Mouse (Mus musculus) neural tube, embryonic 11.5 days (tissue): ENCODE measurements around the gene Pnrc1. TPM values are rescaled to one million over a fixed set of nuclear protein-coding genes. Genes with fewer than 3 reads are reported as not detected.
A peak's percentile ranks its signal among the peaks of the same experiment; 100 is the strongest.
"Not testable (repeated sequence)": the region's sequence is repeated elsewhere in the genome, so short reads cannot be mapped to it uniquely, and the experiment has no call there.

ENCODE experiments used
- ATAC-seq: fragments of 200-750 bp; cut with Nextera tagmentation; 2 replicates; pipeline ENCODE4 v1.8.0; 2017; ENCODE audit warnings: moderate number of reproducible peaks, mild to moderate bottlenecking, moderate TSS enrichment, moderate library complexity; ENCODE audit not compliant: insufficient read depth, low FRiP score, low TSS enrichment
- DNase-seq: peaks from one replicate; pipeline ENCODE4 v3.0.0-alpha.2; 2015; ENCODE audit warnings: low spot score
- H3K27ac ChIP-seq: fragments of 300-500 bp; sonication (generic); 2 replicates; pipeline ENCODE4 v1.5.1; 2014; ENCODE audit warnings: low read depth, mild to moderate bottlenecking, low read length
- H3K27me3 ChIP-seq: fragments of 300-500 bp; sonication (generic); 2 replicates; pipeline ENCODE4 v1.6.1; 2014; ENCODE audit warnings: mild to moderate bottlenecking, low read length, mixed read lengths; ENCODE audit not compliant: control insufficient read depth, insufficient read depth
- H3K36me3 ChIP-seq: fragments of 300-500 bp; sonication (generic); 2 replicates; pipeline ENCODE4 v1.6.1; 2014; ENCODE audit warnings: mild to moderate bottlenecking, low read length, moderate library complexity, mixed read lengths; ENCODE audit not compliant: control insufficient read depth, insufficient read depth
- H3K4me1 ChIP-seq: fragments of 300-500 bp; sonication (generic); 2 replicates; pipeline ENCODE4 v1.6.1; 2014; ENCODE audit warnings: low read length, mixed read lengths; ENCODE audit not compliant: control insufficient read depth, insufficient read depth
- H3K4me2 ChIP-seq: fragments of 300-500 bp; sonication (generic); 2 replicates; pipeline ENCODE4 v1.6.1; 2014; ENCODE audit warnings: low read depth, mild to moderate bottlenecking, moderate library complexity
- H3K4me3 ChIP-seq: fragments of 300-500 bp; sonication (generic); 2 replicates; pipeline ENCODE4 v1.5.1; 2014; ENCODE audit warnings: low read depth, low read length
- H3K9ac ChIP-seq: fragments of 300-500 bp; sonication (generic); 2 replicates; pipeline ENCODE4 v1.6.1; 2014; ENCODE audit warnings: mild to moderate bottlenecking, low read length
- H3K9me3 ChIP-seq: fragments of 300-500 bp; sonication (generic); 2 replicates; pipeline ENCODE4 v1.6.1; 2016; ENCODE audit warnings: low read length; ENCODE audit not compliant: control insufficient read depth
- WGBS: fragments of 180-500 bp; shearing (Covaris S2); extraction: QIAGEN DNeasy Blood & Tissue Kit; methylation state at CpG from one replicate; pipeline ENCODE4 v1.1.7; 2014; 5-methylcytosine and 5-hydroxymethylcytosine counted together
- polyA plus RNA-seq: library from polyadenylated mRNA; unstranded; fragments of >200 nt; fragmentation: Nextera tagmentation; extraction: Ambion mirVana; gene quantifications from 2 replicates; pipeline ENCODE4 v1.2.1, GENCODE M21; 2014

Pnrc1 gene
- polyA plus RNA-seq, result 88.8 and 89.0 TPM in 2 replicates

DNA sequence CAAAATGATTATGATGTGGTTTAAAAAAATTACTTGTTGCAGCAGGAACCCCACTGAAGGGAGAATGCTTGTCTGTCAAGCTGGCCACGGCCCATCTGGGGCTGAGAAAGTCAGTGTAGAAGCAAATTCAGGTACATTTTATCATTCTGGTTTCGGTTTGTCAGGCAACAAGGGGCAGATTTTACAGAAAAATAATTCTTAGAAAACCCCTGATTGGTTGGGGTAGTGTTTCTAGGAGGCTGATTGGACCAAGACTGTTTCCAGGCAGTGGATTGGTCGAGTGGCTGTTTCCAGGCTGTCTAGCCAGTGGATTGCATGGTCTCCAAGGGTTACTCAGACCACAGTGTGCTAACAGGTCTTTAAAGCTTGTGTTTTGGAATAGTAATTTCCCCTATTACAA, at the start of gene Pnrc1:
TSS of gene Pnrc1 (minus strand) at position 162 of the 400 bp plus-strand sequence.
- DNase-seq, result no peak
- 83% methylated on average over 3 of the region's 3 CpGs for WGBS
- no peak within 1 kb of the TSS for H3K27ac ChIP-seq
- H3K9me3 ChIP-seq, result no peaks in the 10 kb centered on the region
- H3K9ac ChIP-seq, result no peak within 1 kb of the TSS
- no peaks in the 10 kb centered on the region for H3K27me3 ChIP-seq
- no peaks in the 10 kb centered on the region for H3K36me3 ChIP-seq
- no peak within 1 kb of the TSS for H3K4me3 ChIP-seq
- no peak for ATAC-seq
- H3K4me1 ChIP-seq, result no peaks in the 10 kb centered on the region
- no peak within 1 kb of the TSS for H3K4me2 ChIP-seq

DNA sequence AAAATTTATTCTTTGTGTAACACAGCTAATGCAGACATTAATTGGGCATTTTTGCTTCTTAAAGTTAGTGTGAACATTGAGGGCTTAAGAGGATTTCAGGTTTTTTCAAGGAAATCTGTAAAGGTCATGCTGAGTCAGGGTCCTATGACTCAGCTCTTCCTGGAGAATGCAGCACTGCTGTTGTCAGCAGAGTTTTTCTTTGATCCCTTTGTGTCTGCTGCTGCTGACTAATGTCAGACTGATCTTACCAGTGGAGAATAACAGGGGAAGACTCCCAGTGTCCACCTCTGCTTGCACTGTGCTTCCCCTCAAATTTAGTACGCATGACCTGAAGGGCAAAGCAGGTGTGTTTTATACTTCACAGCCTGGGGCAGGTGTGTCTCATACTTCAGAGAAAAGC, 48.0 kb upstream of the Pnrc1 start:
- Histone ChIP-seq H3K4me2 (no peak overlapping the region), H3K27ac (no peak overlapping the region), H3K36me3 (no peaks in the 10 kb centered on the region; the same call in 1 of the 2 replicates), H3K4me3 (no peak overlapping the region), H3K27me3 (no peaks in the 10 kb centered on the region), H3K9ac (no peak overlapping the region), H3K4me1 (no peaks in the 10 kb centered on the region), H3K9me3 (no peaks in the 10 kb centered on the region)
- WGBS, result 90% methylated on average over 1 of the region's 1 CpGs
- ATAC-seq, result no peak
- DNase-seq, result no peak

DNA sequence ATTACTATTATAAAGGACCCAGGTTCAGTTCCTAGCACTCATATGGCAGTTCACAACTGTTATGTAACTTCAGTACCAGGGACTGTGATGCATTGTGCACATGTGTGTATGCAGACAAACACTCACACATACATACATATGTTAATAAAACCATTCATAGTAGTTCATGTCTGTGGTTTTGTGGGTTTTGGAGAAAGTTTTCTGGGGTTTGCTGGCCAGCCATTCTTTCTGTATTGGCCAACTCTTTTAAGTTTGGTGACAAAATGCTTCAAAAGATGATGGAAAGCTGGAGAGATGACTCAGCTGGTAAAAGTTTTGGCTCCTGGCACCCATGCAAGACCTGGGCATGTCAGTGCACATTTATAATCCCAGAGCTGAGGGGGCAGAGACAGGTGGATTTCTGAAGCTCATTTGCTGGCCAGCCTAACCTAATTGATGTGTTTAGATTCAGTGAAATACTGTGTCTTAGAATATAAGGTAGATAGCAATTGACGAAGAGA, 43.0 kb upstream of the Pnrc1 start:
- H3K27ac ChIP-seq, result no peak overlapping the region
- H3K36me3 ChIP-seq, result no peaks in the 10 kb centered on the region; the same call in 1 of the 2 replicates
- DNase-seq, result no peak

DNA sequence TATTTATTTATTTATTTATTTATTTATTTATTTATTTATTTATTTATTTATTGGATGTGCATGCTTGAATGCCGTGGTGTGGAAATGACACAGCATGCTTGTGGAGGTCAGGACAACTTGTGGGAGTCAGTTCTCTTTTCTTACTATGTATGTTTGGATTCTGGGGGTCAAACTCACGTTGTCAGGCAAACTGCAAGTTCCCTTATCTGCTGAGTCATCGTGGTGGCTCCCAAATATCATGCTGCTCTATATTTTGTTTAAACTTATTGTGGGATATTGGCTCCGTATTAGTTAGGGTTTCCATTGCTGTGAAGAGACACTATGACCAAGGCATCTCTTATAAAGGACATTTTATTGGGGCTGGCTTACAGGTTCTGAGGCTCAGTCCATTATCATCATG, 41.2 kb upstream of the Pnrc1 start:
- Histone ChIP-seq H3K27me3 (no peaks in the 10 kb centered on the region), H3K4me3 (no peak overlapping the region), H3K27ac (no peak overlapping the region), H3K36me3 (no peaks in the 10 kb centered on the region; the same call in 1 of the 2 replicates), H3K9ac (no peak overlapping the region), H3K9me3 (no peaks in the 10 kb centered on the region), H3K4me1 (no peaks in the 10 kb centered on the region), H3K4me2 (no peak overlapping the region)
- DNase-seq (no peak), ATAC-seq (no peak)
- WGBS, result 92% methylated on average over 4 of the region's 4 CpGs

More for the DNA sequence above, 43.0 kb upstream of the Pnrc1 start:
- Histone ChIP-seq H3K9ac (no peak overlapping the region), H3K4me1 (no peaks in the 10 kb centered on the region), H3K4me2 (no peak overlapping the region), H3K27me3 (no peaks in the 10 kb centered on the region), H3K4me3 (no peak overlapping the region), H3K9me3 (no peaks in the 10 kb centered on the region)
- no peak for ATAC-seq
- WGBS, result 97% methylated on average over 1 of the region's 1 CpGs

DNA sequence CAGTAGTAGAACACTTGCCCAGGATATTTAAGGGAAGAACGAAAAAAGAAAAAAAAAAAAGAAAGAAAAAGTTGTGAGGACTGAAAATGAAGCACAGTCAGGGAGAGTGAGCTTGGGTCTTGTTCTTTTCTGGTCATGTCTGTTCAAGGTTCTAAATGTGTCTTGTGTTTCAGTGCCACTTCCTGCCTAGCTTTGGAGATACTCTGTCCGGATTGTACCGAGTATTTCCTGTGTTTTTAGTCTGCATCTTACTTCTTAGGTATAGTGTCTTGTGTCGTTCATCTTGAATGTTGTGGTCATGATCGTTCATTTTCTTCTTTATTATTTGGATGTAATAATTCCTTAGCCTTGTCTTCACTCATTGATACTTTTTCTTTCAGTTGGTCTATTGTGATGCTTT, 25.9 kb upstream of the Pnrc1 start:
- Histone ChIP-seq H3K9ac (no peak overlapping the region), H3K27me3 (no peaks in the 10 kb centered on the region), H3K9me3 (no peaks in the 10 kb centered on the region), H3K4me2 (no peak overlapping the region), H3K4me3 (no peak overlapping the region), H3K27ac (no peak overlapping the region), H3K4me1 (peaks cover 4% of the 10 kb centered on the region; the same call in 1 of the 2 replicates), H3K36me3 (no peaks in the 10 kb centered on the region)
- DNase-seq (no peak), ATAC-seq (no peak)
- 93% methylated on average over 5 of the region's 5 CpGs for WGBS

DNA sequence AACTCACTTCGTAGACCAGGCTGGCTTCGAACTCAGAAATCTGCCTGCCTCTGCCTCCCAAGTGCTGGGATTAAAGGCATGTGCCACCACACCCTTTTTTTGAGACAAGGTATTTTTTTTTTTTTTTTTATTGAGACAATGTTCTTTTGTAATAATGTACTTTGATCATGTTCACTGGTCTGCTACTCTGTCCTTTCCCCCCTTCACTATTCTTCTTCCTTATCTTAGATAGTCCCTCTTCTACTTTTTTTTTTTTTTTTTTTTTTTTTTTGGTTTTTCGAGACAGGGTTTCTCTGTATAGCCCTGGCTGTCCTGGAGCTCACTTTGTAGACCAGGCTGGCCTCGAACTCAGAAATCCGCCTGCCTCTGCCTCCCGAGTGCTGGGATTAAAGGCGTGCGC, 24.2 kb upstream of the Pnrc1 start:
- H3K36me3 ChIP-seq, H3K9me3 ChIP-seq, H3K4me3 ChIP-seq, H3K9ac ChIP-seq, H3K4me2 ChIP-seq, H3K4me1 ChIP-seq, ATAC-seq, H3K27me3 ChIP-seq, DNase-seq, H3K27ac ChIP-seq: not testable (repeated sequence)
- 96% methylated on average over 6 of the region's 8 CpGs for WGBS

DNA sequence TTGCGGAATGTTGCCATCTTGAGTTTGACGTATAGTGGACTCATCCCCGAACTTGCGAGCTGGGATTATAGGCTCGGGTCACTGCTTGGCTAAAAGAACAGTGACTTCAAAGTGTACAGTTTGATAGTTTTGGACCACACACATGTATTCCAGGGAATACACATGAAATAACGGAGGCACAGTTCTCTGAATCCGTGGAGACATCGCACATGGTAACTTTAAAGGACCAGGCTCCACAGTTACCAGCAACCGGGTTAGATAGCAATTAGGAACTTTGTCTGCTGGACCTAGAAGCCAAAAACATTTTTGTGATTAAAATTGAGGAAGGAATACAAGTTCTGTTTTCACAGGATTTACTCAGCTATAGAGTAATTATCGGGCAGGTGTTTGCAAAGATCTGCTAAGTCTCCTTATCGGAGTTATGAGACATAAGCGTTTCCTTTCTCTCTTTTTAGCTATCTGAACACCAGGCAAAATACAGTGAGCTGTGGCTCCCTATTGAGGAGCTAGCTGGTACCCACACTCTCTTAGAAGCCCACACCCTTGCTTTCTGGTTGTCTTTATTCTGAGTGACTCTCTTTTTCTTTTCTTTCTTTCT, 21.0 kb upstream of the Pnrc1 start:
- Histone ChIP-seq H3K9ac (peak overlapping the region; percentile 73), H3K27ac (no peak overlapping the region), H3K4me1 (peaks cover 6% of the 10 kb centered on the region; the same call in 1 of the 2 replicates), H3K36me3 (no peaks in the 10 kb centered on the region), H3K4me3 (peak overlapping the region; percentile 88), H3K9me3 (no peaks in the 10 kb centered on the region), H3K4me2 (peak overlapping the region; percentile 60), H3K27me3 (no peaks in the 10 kb centered on the region)
- no peak for ATAC-seq
- WGBS, result 20% methylated on average over 12 of the region's 12 CpGs
- no peak for DNase-seq

DNA sequence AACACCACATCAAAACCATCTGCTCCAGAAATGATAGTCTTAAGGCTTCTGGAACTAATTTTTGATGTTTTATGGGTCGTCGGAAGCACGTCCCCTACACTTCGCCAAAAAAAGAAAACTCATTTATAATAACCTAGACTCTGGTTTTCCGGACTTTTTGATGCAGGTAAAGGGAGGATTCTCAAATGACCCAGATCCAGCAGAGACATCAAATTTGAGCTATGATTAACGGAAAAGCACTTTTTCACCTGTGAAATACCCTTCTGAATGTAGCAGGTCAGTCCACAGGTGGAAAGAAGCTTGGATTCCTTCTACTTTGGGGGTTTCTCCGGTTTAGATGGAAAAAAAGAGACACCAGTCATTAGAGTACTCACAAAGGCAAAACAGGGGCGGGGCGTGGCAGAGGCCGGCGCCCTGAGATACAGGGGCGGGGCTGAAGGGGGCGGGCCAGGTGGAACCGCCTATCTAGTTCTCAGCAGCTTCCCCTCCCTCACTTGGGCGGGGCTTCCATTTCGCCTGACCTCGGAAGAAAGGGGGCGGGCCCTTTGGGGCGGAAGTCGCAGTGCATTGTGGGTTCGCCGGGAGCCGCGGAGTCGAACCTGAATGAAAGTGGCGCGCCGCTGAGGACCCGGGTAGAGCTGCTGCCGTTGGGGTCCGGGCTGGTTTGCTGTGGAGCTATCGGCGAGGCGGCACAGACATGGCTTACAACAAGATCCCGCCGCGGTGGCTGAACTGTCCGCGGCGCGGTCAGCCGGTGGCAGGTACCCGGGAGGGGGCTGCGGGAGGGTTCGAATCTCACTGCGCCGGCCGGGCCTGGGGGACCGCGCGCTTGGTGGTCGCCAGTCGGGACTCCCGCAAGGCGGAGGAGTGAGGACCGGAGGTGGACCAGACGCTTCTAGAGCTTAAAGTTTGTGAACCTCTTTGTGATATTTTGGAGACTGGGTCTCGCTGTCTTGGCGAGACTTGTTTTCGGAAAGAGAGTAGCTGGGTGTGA, 20.1 kb upstream of the Pnrc1 start, which contains the start of gene Rngtt:
TSS of gene Rngtt (plus strand) at position 548 of the 994 bp plus-strand sequence.
- WGBS, result 4% methylated on average over 60 of the region's 60 CpGs
- H3K4me1 ChIP-seq, result peaks cover 6% of the 10 kb centered on the region; the same call in 1 of the 2 replicates

More for the DNA sequence above, 20.1 kb upstream of the Pnrc1 start, which contains the start of gene Rngtt:
- no peaks in the 10 kb centered on the region for H3K27me3 ChIP-seq
- ATAC-seq, result peak; percentile 94
- H3K9ac ChIP-seq, result peak within 1 kb of the TSS; percentile 73
- no peaks in the 10 kb centered on the region for H3K36me3 ChIP-seq
- no peaks in the 10 kb centered on the region for H3K9me3 ChIP-seq
- peak within 1 kb of the TSS; percentile 88 for H3K4me3 ChIP-seq
- peak within 1 kb of the TSS; percentile 60 for H3K4me2 ChIP-seq
- peak; percentile 98 for DNase-seq
- H3K27ac ChIP-seq, result no peak within 1 kb of the TSS
